Mouse (Mus musculus) monocyte, adult 2 months (primary cell): ENCODE results near the gene Iscu.
"Not testable (repeated sequence)": the region's sequence is repeated elsewhere in the genome, so short reads cannot be mapped to it uniquely, and the experiment has no call there.

Source experiments
- DNase-seq, 2 experiments: peaks; one replicate each; pipeline ENCODE4 v3.0.0; 2022; ENCODE audit warnings: low spot score in 2 of 2, low read depth in 1 of 2

Iscu gene

GRCm38 (mm10) chr5:113786985-113787384 lies 14.4 kb downstream of the Iscu start:
- DNase-seq = no peak

DNA sequence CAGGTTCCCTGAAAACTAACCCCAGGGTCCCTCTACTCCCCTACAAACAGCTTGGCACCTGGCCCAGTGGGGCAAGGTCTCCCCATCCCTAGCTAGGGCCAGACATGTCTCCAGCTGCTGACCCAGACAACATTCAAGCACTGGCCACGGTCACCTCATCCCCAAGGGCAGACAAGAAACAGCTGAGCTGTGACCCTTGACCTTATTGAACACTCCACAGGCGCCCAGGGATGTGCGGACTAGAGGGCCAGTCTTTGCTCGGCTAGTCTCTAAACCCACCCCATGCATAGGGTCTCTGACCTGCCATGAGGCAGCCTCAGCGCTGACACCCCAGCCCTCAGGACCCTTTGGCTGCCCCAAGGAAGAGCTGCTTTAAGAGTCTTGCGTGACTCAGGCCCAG lies 16.1 kb downstream of the Iscu start:
- DNase-seq = no peak

DNA sequence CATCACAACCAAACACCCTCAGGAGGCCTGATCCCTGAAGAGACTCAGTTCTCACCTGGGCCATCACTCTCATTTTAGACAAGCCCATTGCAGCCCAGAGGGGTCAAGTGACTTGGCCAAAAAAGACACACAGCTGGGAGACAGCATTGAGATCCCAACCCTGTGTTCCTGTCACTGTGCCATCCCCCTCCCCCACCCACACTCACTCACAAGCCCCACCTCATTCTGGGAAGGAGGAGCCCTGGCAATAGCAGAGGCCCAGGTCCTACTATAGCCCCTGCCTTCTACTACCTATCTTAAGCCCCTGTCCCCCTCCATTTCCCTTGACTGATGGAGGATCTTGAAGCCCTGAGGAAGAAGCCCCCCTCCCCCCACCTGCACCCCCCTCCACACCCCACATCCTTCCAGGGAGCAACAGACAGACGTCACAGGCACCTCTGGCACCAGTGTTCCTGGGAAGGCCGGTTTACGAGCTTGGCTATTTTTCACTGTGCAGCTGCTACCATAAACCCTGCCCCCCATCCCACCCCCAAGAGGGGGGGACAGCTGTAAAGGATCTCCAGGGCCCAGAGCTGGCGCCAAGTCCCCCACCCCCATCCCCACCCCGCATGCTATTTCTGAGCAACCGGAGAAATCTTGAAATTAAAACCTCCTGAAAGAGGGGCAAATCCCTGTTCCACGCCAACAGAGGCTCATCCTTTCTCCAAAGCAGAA lies 16.7 kb downstream of the Iscu start:
- DNase-seq = no peak

DNA sequence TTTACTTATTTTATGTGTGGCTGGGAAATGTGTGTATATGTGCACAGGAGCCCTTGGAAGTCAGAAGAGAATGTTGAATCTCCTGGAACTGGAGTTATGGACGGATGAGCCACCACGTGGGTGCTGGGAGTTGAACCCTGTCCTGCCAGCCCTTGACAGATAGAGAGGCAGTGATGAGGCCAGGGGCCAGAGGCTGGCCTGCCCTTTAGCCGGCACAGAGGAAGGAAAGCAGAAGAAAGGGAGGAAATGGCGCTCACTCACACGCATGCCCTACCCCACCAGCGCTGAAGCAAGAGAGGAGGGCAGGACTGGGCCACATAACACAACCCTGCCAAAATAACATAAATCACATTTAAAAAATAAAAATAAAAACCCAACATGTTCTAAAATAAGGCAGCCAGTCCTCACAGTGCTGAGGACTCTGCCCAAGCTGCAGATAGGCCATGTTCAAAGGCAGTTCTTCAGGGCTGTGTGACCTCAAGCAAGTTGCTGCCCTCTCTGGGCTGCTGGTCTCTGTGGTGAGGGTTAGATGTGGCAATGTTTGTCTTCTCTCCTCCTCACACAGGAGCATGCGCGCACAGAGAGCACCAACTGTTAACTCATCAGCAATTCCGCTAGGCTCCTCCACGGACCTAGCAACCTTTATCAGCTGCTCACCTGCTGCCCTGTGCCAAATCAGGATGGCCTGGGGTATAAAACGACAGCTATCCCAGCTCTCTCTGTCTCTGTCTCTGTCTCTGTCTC lies 18.1 kb downstream of the Iscu start:
- DNase-seq = no peak

DNA sequence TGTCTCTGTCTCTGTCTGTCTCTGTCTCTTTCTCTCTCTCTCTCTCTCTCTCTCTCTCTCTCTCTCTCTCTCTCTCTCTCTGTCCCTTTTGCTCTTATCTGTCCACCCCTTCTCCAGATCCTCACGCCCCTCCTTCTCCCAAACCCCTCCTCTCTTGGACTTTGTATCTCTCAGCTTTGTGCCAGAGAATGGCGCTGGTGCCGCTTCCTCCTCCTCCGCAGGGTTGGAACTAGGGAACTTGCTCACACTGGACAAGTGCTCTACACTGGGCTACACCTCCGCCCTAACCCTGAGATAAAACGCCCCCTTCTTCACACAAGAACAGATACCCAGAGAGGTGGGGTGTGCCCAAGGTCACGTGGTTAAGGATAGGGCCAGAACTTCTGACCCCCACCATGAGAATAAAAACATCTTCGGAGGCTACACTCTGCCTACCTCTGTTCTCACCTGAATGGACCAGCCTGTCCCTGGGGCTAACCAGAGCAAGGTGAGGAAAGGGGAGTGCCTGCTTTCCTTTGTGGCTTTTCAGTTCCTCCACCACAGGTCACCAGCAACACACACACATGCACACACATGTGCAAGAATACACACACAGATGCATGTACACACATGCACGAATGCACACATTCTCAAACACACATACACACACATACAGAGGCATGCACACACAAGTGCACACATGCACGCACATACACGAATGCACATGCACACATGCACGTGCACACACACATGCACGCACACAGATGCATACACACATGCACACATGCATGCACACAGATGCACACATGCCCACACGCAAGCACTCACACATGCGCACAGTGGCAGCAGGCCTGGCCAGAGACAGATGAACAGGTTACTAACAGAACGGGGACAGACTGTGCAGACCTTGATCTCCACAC lies 18.9 kb downstream of the Iscu start:
- DNase-seq = no peak

DNA sequence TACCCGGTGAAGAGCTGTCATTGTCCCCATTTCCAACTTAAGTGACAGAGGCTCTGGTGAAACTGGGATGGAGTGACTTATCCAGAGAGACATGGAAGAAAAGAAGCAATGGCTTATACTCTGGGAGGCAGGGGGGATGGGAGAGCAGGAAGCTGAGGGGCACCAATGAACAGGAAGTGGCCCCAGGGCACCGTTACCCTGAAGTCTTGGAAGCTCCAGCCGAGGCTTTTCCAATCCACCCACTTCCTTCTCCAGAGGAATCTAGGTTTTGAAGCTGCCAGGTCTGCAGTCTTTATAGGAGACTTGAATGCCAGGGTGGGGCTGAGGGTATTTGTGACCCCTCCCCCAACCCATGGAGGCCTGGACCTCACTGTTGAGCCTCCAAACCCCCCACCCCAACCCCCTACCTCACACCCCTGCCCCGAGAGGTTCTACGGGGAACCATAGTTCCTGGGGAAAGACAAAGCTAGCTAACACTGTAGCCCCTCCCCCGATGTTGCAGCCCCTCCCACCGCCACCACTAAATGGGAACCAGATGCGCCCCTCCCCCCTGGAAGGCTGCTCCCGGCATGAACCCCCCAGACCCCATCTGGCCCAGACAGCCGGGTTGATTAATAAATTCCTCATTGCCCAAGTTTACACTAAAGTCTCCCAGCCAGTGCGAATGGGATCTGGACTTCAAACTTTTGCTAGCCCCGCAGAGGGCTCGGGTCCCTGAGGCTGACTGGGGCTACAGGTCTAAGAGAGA lies 24.0 kb downstream of the Iscu start:
- DNase-seq = no peak

GRCm38 (mm10) chr5:113797149-113797882 lies 24.8 kb downstream of the Iscu start:
- no peak for DNase-seq

DNA sequence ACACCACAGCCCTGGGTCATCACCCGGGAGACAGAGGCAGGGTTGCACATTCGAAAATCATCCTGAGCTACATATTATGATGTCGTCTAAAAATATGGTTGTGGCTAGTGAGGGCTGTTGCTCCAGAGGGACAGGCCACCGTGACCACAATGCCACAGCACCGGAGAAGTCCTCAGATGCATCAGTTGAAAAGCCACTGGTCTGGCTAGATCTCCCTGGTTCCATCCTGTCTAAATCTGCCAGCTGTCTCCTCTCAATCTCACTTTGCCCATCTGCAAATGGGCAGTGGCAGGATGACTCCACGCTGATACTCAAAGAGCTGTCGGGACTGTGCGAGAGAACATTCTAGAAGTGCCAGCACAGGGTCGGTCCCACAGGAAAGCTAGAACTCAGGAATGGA lies 26.0 kb downstream of the Iscu start:
- no peak for DNase-seq

DNA sequence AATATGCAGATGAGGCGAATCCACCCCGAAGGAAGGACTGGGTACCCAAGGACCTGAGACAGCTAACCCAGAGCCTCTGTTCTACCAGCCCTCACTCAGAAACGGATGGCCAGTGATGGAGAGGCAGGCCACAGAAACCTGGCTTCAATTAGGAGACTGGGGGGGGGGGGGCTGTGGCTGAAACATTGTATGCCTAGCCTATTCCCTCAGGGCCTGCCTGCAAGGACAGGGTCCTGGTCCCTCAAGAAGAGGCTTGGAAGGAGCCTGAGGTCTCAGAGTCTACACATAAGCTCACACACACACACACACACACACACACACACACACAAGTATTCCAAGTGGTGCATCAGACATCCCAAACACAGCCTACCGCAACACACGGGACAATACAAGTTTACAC lies 27.1 kb downstream of the Iscu start:
- DNase-seq = no peak

DNA sequence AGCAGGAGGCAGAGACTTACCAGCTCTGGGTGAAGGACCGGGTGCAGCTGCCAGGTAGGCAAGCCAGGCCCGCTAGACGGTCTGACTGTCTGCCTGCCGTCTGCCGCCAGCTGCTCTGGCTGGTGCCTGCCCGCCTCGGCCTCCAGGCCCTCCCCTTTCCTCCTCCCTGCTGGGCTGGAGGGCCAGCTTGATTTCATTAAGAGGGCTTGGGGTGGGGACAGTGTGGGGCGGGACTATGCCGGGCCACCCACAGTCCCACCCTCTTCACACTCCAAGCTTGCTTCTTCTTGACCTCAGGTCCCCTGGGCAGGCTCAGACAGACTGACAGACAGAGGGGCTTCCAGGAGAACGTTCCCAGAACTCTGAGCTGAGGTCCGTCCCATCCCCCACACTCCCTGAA lies 27.7 kb downstream of the Iscu start, which contains the start of gene Tmem119:
Tmem119 (minus strand) TSS at position 237 of the 400 bp plus-strand sequence.
- no peak for DNase-seq

DNA sequence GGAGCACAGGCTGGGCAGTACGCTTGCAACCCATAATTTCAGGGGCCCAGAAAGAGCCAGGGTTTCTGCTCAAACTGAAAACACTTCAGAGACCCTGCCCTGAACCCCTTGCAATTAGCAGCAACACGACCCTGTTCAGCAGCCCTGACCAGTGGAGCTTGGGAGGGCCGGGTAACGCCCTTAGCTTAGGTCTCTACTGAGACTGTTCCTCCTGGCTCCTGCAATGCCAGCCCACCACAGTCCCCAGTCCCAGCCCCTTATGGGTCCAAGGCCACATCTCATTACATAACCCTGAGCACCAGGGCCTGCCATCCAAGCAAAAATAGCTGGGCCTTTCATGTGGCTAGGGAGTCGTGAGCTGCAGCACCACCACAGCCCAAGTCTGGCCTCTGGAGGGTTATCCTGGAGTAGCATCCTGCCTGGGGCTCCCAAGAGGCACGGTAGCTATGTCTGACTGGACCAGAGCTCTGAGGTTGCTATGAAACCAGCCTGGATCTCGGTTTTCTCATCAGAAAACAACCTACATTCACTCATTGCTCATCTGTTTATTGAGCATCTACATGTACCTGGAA lies 31.9 kb downstream of the Iscu start:
- DNase-seq = no peak

DNA sequence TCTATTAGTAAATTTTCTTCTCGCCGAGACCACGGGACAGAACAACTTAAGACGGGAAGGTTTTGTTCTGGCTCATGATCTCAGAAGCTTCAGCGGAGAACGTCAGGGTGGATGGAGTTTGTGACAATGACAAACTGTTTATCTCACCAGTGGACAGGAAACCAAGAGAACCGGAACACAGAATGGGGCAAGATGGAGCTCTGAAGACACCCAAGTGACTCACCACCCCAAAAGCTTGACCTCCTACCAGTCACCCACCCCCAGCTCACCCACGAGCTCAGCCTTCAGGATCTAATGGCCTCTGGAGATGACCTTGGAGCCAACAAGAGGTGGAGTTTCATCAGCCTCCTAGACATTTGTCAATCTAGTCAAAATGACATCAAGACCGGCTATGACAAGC lies 32.8 kb downstream of the Iscu start:
- DNase-seq = peak in 1 of 2 experiments; percentile 26

DNA sequence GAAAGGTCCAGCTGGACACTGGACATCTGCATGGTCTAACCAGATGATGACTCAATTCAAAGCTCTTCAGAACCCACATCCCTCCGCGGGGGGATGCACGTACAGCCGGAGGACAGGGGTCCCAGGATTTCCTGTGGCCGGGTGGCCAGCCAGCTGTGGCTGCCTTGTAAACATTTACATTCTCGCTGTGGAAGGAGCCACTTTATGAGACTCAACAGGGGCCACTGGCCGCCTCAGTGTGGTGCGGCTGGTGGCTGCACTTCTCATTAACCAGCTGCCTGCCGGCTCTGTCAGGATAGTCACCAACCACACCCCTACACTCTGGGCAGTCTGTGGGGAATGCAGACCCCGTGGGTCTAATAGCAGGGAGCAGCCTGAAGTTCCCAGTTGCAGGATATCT lies 33.9 kb downstream of the Iscu start:
- DNase-seq = no peak

DNA sequence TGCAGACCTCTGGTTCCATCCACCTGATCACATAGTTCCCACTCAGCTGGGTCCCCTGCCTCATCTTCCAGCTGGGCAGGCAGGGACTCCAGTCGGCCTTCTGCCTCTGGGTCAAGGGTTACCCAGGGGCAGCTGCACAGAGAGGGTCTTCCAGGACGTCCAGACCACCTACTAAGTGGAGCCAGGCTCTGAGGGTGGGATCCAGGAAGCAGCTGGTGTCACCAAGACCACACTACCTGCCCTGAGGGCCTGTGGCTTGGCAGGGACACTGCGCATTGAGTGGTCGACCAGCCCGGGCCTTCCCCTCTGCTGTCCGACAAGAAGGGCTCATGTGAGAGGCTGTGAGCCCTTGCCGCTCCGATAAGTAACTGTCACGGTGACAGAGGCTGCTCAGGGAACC lies 35.2 kb downstream of the Iscu start:
- no peak for DNase-seq

DNA sequence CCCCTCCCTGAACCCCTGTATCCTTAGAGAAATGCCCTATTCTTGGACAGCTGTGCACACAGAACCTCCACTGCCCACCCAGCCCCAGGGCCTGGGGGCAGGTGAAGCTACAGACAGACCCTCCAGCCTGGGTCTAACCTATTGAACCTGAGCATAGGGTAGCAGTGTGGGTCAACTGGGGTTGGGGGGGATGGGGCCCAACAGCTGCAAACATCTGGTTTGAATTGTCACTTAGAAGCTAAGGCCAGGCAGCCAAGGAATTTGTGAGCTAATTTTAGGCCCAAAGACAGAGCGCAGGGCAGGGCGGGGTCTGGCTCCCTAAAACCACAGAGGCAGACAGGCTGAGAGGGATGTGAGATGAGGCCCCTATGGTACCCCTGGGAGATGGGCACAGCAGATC lies 35.6 kb downstream of the Iscu start:
- DNase-seq = no peak

DNA sequence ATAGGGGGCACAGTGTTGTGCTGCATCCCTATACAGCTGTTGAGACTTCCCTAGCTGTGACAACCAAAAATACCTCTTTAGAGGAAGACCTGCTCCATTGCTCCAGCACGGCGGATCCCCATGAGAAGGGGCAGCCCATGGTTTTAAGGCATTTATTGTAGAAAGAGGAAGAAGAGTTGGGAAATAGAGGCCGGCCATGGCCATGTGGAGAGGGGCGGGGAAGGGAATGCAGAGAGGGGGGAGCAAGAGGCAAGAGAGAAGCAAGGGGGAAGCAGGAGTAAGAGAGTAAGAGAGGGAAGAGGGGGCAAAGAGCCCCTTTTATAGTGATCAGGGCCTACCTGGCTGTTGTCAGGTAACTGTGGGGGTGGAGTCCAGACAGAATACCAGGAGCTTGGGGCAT lies 37.6 kb downstream of the Iscu start:
- no peak for DNase-seq

DNA sequence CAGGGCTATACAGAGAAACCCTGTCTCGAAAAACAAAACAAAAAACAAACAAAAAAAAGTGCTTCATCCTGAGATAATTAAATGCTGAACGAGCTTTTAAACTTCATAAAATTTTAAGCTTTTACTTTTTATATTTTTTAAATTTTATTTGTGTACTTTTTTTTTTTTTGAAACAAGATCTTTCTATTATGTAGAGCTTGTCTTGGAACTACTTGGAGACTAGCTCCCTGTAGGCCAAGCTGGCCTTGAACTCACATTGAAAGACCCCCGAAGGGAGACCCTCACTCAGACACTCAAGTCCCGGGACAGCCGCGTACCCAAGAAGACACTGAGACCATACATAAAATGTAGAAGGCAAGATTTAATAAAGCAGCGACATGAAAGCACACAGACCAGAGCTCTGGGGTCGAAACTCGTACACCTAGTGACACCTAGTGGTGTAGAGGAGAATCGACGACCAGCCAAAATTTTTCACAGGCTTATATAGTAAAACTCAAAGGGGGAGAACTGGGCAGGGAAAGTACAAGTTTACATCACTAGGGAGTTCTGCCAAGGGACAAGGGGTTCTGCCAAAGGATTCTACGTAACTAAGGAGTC lies 39.4 kb downstream of the Iscu start:
- not testable (repeated sequence) for DNase-seq

DNA sequence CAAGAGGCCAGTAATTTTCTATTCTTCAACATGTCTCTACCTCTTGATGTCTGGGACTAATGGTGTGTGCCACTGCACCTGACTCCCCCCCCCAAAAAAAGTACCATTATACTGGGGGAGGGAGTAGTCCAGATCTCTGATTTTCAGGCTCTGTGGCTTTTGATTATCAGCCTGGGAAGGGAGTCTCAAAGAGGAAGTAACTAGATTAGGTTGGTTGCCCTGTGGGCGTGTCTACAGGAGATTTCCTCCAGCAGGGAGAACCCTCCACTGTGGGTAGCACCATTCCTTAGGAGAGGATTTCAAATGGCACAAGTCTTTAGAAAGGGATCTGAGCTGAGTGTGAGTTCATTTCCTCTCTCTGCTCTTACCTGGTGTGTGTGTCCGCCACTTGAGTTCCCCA lies 40.1 kb downstream of the Iscu start:
- DNase-seq = no peak

- DNase-seq = no peak
These were observed 41.1 kb downstream of the Iscu start for GRCm38 (mm10) chr5:113813608-113814007.
